Mouse (Mus musculus) heart, adult 2 months (tissue): Measurements from ENCODE around the gene Muc5b. TPM values are rescaled to one million over a fixed set of nuclear protein-coding genes. Genes with fewer than 3 reads are reported as not detected.
"Not testable (repeated sequence)": the region's sequence is repeated elsewhere in the genome, so short reads cannot be mapped to it uniquely, and the experiment has no call there.

Experiments
- DNase-seq, 2 experiments: peaks; one replicate each; pipeline ENCODE4 v3.0.0; 2021
- H3K27ac ChIP-seq: fragments of 200-600 bp; 2 replicates; pipeline ENCODE4 v1.8.1; 2022
- H3K27me3 ChIP-seq: fragments of 200-500 bp; 2 replicates; pipeline ENCODE4 v1.6.1; 2012; ENCODE audit warnings: mild to moderate bottlenecking, low read length, inconsistent platforms, mixed read lengths; ENCODE audit not compliant: control insufficient read depth, insufficient read depth
- H3K36me3 ChIP-seq: fragments of 200-500 bp; 2 replicates; pipeline ENCODE4 v1.6.1; 2012; ENCODE audit warnings: low read length, inconsistent platforms; ENCODE audit not compliant: control insufficient read depth, insufficient read depth
- H3K4me1 ChIP-seq: fragments of 200-500 bp; 2 replicates; pipeline ENCODE4 v1.6.1; 2011; ENCODE audit warnings: low read length; ENCODE audit not compliant: control insufficient read depth, insufficient read depth
- H3K4me3 ChIP-seq: fragments of 200-600 bp; 2 replicates; pipeline ENCODE4 v1.8.1; 2022
- H3K79me2 ChIP-seq: fragments of 200-500 bp; replicated peaks from 2 replicates; pipeline ENCODE4 v1.6.1; 2012; ENCODE audit warnings: mild to moderate bottlenecking, inconsistent platforms, low read length, moderate library complexity, mixed read lengths; ENCODE audit not compliant: control insufficient read depth, insufficient read depth
- H3K9ac ChIP-seq: fragments of 200-500 bp; 2 replicates; pipeline ENCODE4 v1.6.1; 2012; ENCODE audit warnings: low read depth, mild to moderate bottlenecking, control low read depth, inconsistent platforms, low read length, mixed read lengths
- CTCF ChIP-seq: fragments of 200-600 bp; IDR thresholded peaks from 2 replicates; pipeline ENCODE4 v1.8.1; 2022; ENCODE audit warnings: antibody characterized with exemption, mild to moderate bottlenecking, moderate library complexity
- EP300 ChIP-seq: fragments of 200-500 bp; IDR thresholded peaks from 2 replicates; pipeline ENCODE4 v1.6.1; 2011; ENCODE audit warnings: low read depth, low read length, control low read depth; ENCODE audit not compliant: insufficient read depth
- POLR2A ChIP-seq: fragments of 200-500 bp; IDR thresholded peaks from 2 replicates; pipeline ENCODE4 v1.6.1; 2011; ENCODE audit warnings: mild to moderate bottlenecking, low read depth, low read length, control low read depth; ENCODE audit not compliant: insufficient read depth
- WGBS: fragments of 180-500 bp; shearing (Covaris S2); methylation state at CpG from one replicate; pipeline ENCODE4 v1.1.7; 2018; 5-methylcytosine and 5-hydroxymethylcytosine counted together
- intact Hi-C: fragments of 180-260 bp; cut with DNase I; formaldehyde crosslinking; loops from one replicate; pipeline ENCODE4 v1.15.1; 2025
- long read RNA-seq: library from polyadenylated mRNA; stranded (forward); transcript quantifications from one replicate; pipeline ENCODE4 v2.0.0, GENCODE M21; 2021
- polyA plus RNA-seq: library from polyadenylated mRNA; depleted of rRNA; stranded (reverse); fragments of >200 nt; gene quantifications from 2 replicates; pipeline ENCODE4 v1.2.3, GENCODE M21; 2012; rRNA removed
- total RNA-seq, 2 experiments: library from RNA; stranded (reverse); gene quantifications; 2 replicates each; pipeline ENCODE4 v1.2.3; 2021

The Muc5b gene
- total RNA-seq (not detected), polyA plus RNA-seq (4.9 TPM in 1 of 2 replicates, not detected in the other)
- long read RNA-seq: 0 reads

GRCm38 (mm10) chr7:141838779-141839178 lies at the start of gene Muc5b:
Muc5b (plus strand) TSS chr7:141839070.
- no peaks in the 10 kb centered on the region for H3K36me3 ChIP-seq
- intact Hi-C loops: no loop called here
- H3K79me2 ChIP-seq: no peaks in the 10 kb centered on the region
- H3K4me3 ChIP-seq: no peak within 1 kb of the TSS
- H3K9ac ChIP-seq: no peak within 1 kb of the TSS
- H3K27me3 ChIP-seq: no peaks in the 10 kb centered on the region
- H3K4me1 ChIP-seq: peaks cover 2% of the 10 kb centered on the region; the same call in 1 of the 2 replicates
- no peak for DNase-seq
- H3K27ac ChIP-seq: no peak within 1 kb of the TSS
- TF ChIP-seq POLR2A (no peak), EP300 (no peak)
- WGBS: 59% methylated on average over 5 of the region's 5 CpGs

GRCm38 (mm10) chr7:141794251-141794650 lies 44.6 kb upstream of the Muc5b start:
- Histone ChIP-seq H3K4me1 (no peaks in the 10 kb centered on the region), H3K79me2 (no peaks in the 10 kb centered on the region), H3K27me3 (no peaks in the 10 kb centered on the region), H3K36me3 (no peaks in the 10 kb centered on the region), H3K9ac (no peak overlapping the region), H3K27ac (no peak overlapping the region), H3K4me3 (no peak overlapping the region)
- no peak for TF ChIP-seq CTCF
- TF ChIP-seq EP300: no peak
- TF ChIP-seq POLR2A: no peak
- intact Hi-C loops: no loop called here
- DNase-seq: no peak
- WGBS: 96% methylated on average over 1 of the region's 1 CpGs

- H3K9ac ChIP-seq: no peak overlapping the region
- no peak overlapping the region for H3K27ac ChIP-seq
- H3K4me1 ChIP-seq: no peaks in the 10 kb centered on the region
- no peaks in the 10 kb centered on the region for H3K36me3 ChIP-seq
- no peak overlapping the region for H3K4me3 ChIP-seq
- no peak for DNase-seq
- TF ChIP-seq EP300: no peak
- TF ChIP-seq CTCF: no peak
- TF ChIP-seq POLR2A: no peak
- WGBS: 83% methylated on average over 7 of the region's 7 CpGs
- no peaks in the 10 kb centered on the region for H3K79me2 ChIP-seq
- H3K27me3 ChIP-seq: no peaks in the 10 kb centered on the region
- intact Hi-C loops: no loop called here
These were observed 35.7 kb upstream of the Muc5b start for GRCm38 (mm10) chr7:141803206-141803605.

GRCm38 (mm10) chr7:141805384-141805783 lies 33.5 kb upstream of the Muc5b start:
- Histone ChIP-seq H3K36me3 (no peaks in the 10 kb centered on the region), H3K27ac (no peak overlapping the region), H3K27me3 (no peaks in the 10 kb centered on the region), H3K79me2 (no peaks in the 10 kb centered on the region), H3K4me1 (no peaks in the 10 kb centered on the region), H3K9ac (no peak overlapping the region), H3K4me3 (no peak overlapping the region)
- DNase-seq: no peak
- TF ChIP-seq CTCF (no peak), EP300 (no peak), POLR2A (no peak)
- 80% methylated on average over 7 of the region's 7 CpGs for WGBS
- intact Hi-C loops: no loop called here

GRCm38 (mm10) chr7:141807823-141808222 lies 31.0 kb upstream of the Muc5b start:
- no CpG with 5 or more reads among the region's 4 CpGs for WGBS
- H3K36me3 ChIP-seq, intact Hi-C loops, H3K9ac ChIP-seq, H3K4me3 ChIP-seq, DNase-seq, H3K27me3 ChIP-seq, H3K27ac ChIP-seq, H3K79me2 ChIP-seq, H3K4me1 ChIP-seq: not testable (repeated sequence)

GRCm38 (mm10) chr7:141809933-141810332 lies 28.9 kb upstream of the Muc5b start:
- H3K27ac ChIP-seq, intact Hi-C loops, H3K9ac ChIP-seq, H3K4me1 ChIP-seq, H3K27me3 ChIP-seq, H3K36me3 ChIP-seq, H3K79me2 ChIP-seq, H3K4me3 ChIP-seq, DNase-seq: not testable (repeated sequence)
- no CpG with 5 or more reads among the region's 4 CpGs for WGBS

GRCm38 (mm10) chr7:141813321-141813720 lies 25.5 kb upstream of the Muc5b start:
- no peak for DNase-seq
- Histone ChIP-seq H3K4me3 (no peak overlapping the region), H3K4me1 (no peaks in the 10 kb centered on the region), H3K27ac (no peak overlapping the region), H3K36me3 (no peaks in the 10 kb centered on the region), H3K79me2 (no peaks in the 10 kb centered on the region), H3K27me3 (no peaks in the 10 kb centered on the region), H3K9ac (no peak overlapping the region)
- WGBS: 67% methylated on average over 4 of the region's 4 CpGs
- no peak for TF ChIP-seq POLR2A
- intact Hi-C loops: no loop called here
